Mouse (Mus musculus) skeletal muscle tissue, postnatal 0 days (tissue): Measurements from ENCODE around the gene Slc35f6. TPM values are rescaled to one million over a fixed set of nuclear protein-coding genes. Genes with fewer than 3 reads are reported as not detected.

Experiments
- microRNA-seq, 2 experiments: library from miRNA; unstranded; fragments of <30 nt; microRNA quantifications; one replicate each; pipeline ENCODE4; 2016
- polyA plus RNA-seq: library from polyadenylated mRNA; unstranded; fragments of >200 nt; fragmentation: Nextera tagmentation; extraction: Ambion mirVana; gene quantifications from 2 replicates; pipeline ENCODE4 v1.2.1, GENCODE M21; 2015

Slc35f6 gene
- polyA plus RNA-seq = 12.1 and 16.5 TPM in 2 replicates

DNA sequence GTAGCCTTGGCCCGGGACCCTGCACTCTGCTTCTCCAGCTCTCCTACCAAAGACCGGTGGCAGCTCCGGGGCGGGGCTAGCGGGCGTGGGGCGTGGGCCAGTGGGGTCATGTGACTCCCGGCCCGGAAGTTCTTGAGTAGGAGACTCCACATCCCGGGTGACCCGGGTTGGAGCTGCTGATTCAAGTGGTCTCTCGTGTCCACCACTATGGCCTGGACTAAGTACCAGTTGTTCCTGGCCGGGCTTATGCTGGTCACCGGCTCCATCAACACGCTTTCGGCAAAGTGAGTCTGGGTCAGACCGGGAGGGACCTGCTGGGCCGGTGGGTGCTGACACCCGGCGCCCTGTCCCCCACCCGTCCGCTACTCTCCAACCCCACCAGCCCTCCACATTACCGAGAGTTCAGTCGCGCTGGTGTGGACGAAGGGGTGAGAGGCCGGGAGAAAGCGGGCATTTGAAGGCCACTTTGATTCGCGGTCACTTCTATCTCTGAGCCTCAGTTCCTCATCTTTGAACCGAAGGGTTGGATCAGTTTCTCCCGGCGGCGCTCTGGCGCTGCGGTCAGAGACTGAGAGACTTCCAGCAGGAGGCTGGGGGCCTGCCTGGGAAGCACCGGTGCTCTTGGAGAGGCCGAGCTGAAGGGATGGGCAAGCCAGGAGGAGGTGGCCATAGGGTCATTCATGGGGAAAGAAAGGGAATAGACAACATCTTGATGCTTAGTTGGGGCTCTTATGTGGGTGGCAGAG lies at the start of gene Slc35f6:
Slc35f6 (plus strand) TSS at position 119 of the 746 bp plus-strand sequence.

DNA sequence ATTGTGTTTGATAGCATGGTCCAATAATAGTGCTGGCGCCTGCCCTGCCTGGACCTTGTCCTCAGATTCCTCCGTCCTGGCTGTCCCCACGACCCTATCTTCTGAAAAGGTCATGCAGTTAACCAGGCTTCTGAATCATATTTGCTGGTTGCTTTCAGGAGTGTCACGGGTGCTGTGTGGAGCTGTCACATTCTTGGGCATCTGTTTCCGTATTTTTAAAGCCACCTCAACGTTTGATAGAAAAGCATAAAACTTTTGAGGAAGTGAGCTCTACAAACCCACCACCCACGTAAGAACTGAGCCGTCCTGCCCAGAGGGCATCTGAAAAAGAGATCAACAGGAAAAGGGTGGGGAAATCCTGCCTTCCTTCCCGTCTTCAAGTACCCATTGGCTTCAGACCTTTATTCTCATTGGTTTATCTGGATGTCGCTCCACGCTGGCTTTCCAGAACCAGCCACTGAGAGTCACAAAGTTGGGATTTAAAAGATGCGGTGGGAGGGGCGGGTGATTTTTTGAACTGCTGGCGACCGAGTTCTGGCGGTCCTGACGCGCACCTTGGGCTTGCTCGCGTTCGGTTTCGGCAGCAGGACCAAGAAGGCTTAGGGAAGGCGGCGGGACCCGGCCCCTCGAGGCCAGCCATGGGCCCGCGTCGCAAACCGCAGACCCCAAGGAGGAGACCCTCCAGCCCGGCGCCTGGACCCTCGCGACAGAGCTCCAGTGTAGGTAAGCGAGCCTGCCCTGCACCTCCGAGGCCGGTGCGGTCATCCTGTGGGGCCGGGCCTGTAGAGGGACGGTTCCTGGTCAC lies 18.9 kb downstream of the Slc35f6 start, which contains the start of gene Cenpa:
Cenpa (plus strand) TSS at position 387 of the 805 bp plus-strand sequence.

Small RNA genes within 50 kb of the gene (microRNA-seq; reads per million reads assigned to microRNA genes)
- 0 reads per million in 2 experiments for gene Mir5625

Other genes starting within 250 kb of the Slc35f6 start
- 0.06 and 0.17 TPM in 2 replicates for gene Otof, start 186.0 kb upstream of the Slc35f6 start, polyA plus RNA-seq
- gene 1700001C02Rik, start 181.9 kb upstream of the Slc35f6 start, polyA plus RNA-seq = not detected in 2 replicates
- not detected in 2 replicates for gene Cib4, start 102.1 kb upstream of the Slc35f6 start, polyA plus RNA-seq
- gene Kcnk3, start 59.8 kb upstream of the Slc35f6 start, polyA plus RNA-seq = 1.1 and 4.1 TPM in 2 replicates
- gene Cenpa, start 18.8 kb downstream of the Slc35f6 start, polyA plus RNA-seq = 65.3 and 69.9 TPM in 2 replicates
- gene Dpysl5, start 63.6 kb downstream of the Slc35f6 start, polyA plus RNA-seq = 3.2 and 3.3 TPM in 2 replicates
- gene Mapre3, start 166.7 kb downstream of the Slc35f6 start, polyA plus RNA-seq = 54.6 and 55.1 TPM in 2 replicates
- gene Tmem214, start 220.1 kb downstream of the Slc35f6 start, polyA plus RNA-seq = 46.0 and 49.8 TPM in 2 replicates
- 2.7 and 3.9 TPM in 2 replicates for gene Agbl5, start 240.8 kb downstream of the Slc35f6 start, polyA plus RNA-seq